Mouse (Mus musculus): ENCODE results near the gene Vmn1r83.

The Vmn1r83 gene

GRCm38 (mm10) chr7:12329381-12329780, at the start of gene Vmn1r83:
Vmn1r83 (minus strand) TSS chr7:12329481.
- no peak for DNase-seq (ENCODE audit: low read depth)

DNA sequence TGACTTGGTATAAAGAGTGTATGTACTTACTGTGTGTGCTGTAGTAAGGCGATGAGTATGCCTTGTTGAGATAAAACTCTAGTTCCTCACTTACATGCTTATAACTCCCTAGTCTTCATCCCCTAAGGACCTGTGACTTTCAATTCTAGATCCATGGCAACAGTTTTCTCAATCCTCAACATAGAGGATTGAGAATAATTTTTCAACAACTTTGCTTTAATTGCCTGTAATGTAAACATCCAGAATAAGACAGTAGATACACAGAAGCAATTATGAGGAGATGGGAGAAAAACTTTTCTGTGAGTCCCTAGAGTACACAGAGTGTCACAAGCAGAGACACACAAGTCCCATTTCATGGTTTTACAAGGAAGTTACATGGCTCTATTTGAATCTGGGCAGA, 39.9 kb upstream of the Vmn1r83 start, which contains the start of gene Vmn1r84:
Gene Vmn1r84 (minus strand): TSS at position 101 of the 400 bp plus-strand sequence.
- no peak for DNase-seq (ENCODE audit: low read depth)

DNA sequence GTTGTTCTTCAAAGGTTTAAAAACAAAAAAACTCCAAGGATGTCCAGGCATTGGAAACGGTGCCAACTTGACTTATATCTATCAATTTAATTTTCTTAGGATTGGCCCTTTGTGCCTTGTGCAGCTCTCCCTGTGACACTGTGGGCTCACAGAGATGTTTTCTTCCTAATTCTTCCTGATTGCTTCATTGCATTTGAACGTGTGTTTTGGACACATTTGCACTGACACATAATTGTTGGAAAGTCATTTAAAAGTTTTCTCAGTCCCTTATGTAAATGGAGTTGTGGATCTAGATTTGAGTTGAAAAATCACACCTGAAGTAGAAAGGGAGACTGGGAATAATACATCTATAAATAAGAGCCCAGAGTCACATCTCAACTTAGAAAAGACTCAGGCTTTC, 29.2 kb downstream of the Vmn1r83 start, which contains the start of gene Vmn1r82:
Gene Vmn1r82 (plus strand): TSS at position 301 of the 400 bp plus-strand sequence.
- no peak for DNase-seq (ENCODE audit: low read depth)
